ENCODE assay signal across 8 mouse cellular contexts in genomic region chr11:103997385-103997784, GRCm38 (mm10). TPM values are rescaled to one million over a fixed set of nuclear protein-coding genes. Genes with fewer than 3 reads are reported as not detected.
DNase-seq lines count a peak whose midpoint lies in the region; ATAC-seq and TF ChIP-seq lines count a peak whose summit lies in the region.

No protein-coding gene starts in this region.

- peak; percentile 89 for ATAC-seq in frontal cortex, adult (ENCODE audit: low TSS enrichment)

- peak; percentile 87 for DNase-seq in A20 (ENCODE audit: low read depth, low spot score)
- DNase-seq in c-Kit-positive CD71-positive TER-119-positive erythroid progenitor cells, embryonic 14.5 days (ENCODE audit: low spot score), result peak; percentile 40
- DNase-seq in layer of hippocampus, adult 18-20 months (ENCODE audit: low spot score in 2 of 2), result peak; percentile 69 to 84
- DNase-seq in lung, postnatal 10 days, result peak; percentile 56
- peak; percentile 52 to 61 for DNase-seq in right cerebral cortex, postnatal 36 days (ENCODE audit: low spot score in 2 of 2)
- DNase-seq in T-cell, adult 2 months (ENCODE audit: low spot score), result no peak

- peaks cover 6% of the 10 kb centered on the region; the same call in 1 of the 2 replicates for H3K9me3 ChIP-seq in E14TG2a.4 (ENCODE audit: low read length)

- peak; percentile 81 for TF ChIP-seq CTCF in E14TG2a.4 (conservative IDR thresholded peaks at IDR 0.05; ENCODE audit: low read length)

- H3K4me3 ChIP-seq in E14TG2a.4 (replicated peaks; ENCODE audit: low read length), result no peak overlapping the region

- no peaks in the 10 kb centered on the region for H3K27me3 ChIP-seq in E14TG2a.4 (ENCODE audit: insufficient read depth, low read length)

- H3K36me3 ChIP-seq in E14TG2a.4 (ENCODE audit: insufficient read depth, low read length), result no peaks in the 10 kb centered on the region

- peaks cover 9% of the 10 kb centered on the region for H3K4me1 ChIP-seq in E14TG2a.4 (replicated peaks; ENCODE audit: low read depth, low read length)

RNA-seq across cellular contexts. Expression of gene Arf2, which starts 30.8 kb away (rescaled TPM):
- 10 to 100 TPM; 42.4 to 42.7 TPM for total RNA-seq in layer of hippocampus, adult 18-20 months (2021)

RNA-seq across cellular contexts. Expression of gene Nsf, which starts 43.5 kb away (rescaled TPM):
- 1,000 to 10,000 TPM; 1,253 to 1,269 TPM for total RNA-seq in layer of hippocampus, adult 18-20 months (2021)
